Mouse (Mus musculus): ENCODE measurements around the gene Hist1h2bh.

GRCm38 (mm10) chr13:23575271-23575851 is 32.2 kb upstream of the Hist1h2bh start, which contains the start of gene Hist1h3d:
- TF ChIP-seq CTCF (IDR thresholded peaks at IDR 0.05; ENCODE audit: low read depth, low read length): no peak
- no peak for TF ChIP-seq POLR2A (IDR thresholded peaks at IDR 0.05; ENCODE audit: extremely low read depth, insufficient read depth, low read length)
